Mouse (Mus musculus) gastrocnemius, adult 18-20 months (tissue): ENCODE measurements at regions not wholly inside any gene's neighbourhood (a gene's known extent, or its start where the extent isn't known, plus 50 kb on each side); places are given as distances from the start of the nearest gene placed in this dataset.
A peak's percentile ranks its signal among the peaks of the same experiment; 100 is the strongest.

Experiments
- DNase-seq: peaks from one replicate; pipeline ENCODE4 v3.0.0; 2021; ENCODE audit warnings: low spot score

DNA sequence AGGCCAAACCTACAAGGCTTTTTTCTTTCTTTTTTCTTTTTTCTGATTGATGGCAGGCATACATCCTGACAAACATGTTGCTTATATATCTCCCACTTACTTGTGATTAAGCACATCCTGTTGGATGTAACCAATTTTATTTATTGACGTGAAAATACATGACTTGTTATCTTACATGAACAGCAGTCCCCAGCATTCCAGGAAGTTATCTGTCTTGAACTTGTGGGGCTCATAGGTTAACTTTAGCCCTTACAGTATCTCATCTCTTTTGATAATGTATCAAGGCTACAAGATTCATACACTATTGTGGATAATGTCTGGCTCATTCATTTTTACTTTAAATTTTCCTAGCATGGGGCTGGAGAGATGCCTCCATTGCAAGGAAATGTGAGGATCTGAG lies 852.0 kb upstream of the Agtr1b start:
- DNase-seq = no peak

DNA sequence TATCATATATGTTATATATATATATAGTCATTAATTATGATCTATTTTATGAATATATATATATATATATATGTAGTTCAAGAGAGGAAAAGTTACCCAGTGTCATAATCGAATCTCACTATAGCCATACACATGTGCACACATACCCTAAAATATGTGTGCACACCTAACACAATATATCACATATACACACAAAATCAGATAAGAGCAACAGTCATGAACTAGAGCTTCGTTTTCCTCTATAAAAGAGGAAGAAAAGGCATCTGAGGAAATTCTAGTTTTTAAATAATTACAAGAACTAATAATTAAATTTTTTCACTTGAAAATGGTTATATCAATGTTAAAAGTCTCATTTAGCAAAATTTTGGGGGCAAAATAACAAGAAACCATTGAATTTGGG lies 835.3 kb upstream of the Tbl1xr1 start:
- DNase-seq = no peak

DNA sequence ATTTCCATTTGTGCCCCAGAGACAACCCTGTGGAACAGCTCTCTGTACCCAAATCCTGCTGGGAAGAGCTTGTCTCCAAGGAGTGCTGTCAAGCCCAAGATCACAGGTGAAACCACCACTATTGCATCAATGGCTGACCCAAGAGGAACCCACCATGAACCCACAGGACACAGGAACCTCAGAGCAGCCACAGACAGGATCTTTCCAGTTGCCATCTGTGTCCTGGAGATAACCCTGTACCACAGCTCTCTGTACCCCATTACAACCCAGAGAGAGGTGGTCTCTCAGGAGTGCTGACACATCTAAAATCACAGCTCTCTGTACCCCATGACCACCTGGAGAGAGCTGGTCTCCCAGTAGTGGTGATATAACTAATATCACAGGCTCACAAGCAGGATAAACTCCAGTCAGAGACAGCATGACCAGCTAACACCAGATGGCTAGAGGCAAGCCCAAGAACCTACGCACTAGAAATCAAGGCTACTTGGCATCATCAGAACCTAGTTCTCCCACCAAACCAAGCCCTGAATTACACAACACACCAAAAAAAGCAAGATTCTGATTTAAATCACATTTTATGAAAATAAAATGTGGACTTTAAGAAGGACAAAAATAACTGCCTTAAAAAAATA lies 820.2 kb upstream of the Tbl1xr1 start:
- no peak for DNase-seq

DNA sequence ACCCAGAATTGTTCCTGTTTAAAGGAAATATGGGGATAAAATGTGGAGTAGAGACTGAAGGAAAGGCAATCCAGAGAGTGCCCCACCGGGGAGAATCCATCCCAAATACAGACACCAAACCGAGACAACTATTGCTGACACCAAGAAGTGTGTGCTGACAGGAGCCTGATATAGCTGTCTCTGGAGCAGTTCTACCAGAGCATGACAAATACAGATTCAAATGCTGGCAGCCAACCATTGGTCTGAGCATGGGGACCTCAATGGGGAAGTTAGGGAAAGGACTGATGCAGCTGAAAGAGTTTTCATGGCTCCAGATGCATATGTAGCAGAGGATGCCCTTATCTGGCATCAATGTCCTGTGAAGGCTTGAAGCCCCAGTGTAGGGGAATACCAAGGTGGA lies 813.1 kb upstream of the Tbl1xr1 start:
- no peak for DNase-seq

DNA sequence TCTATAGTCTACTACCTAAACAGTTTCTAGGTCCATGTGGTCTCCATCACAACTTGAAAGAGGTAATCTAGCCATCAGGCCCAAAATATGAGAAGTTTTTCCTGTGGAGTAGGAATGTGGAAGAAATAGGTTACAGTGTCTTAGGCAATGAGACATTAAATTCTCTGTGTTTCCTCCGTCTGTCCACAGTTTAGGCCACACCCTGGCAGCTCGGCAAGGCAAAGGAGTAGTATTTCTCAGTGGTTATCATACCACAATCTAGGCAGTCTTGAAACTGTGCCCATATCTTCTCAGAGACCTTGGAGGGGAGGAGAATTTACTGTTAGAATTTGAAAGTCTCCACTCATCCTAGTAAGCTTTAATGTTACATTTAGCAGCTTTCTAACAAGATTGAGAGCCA lies 811.0 kb upstream of the Tbl1xr1 start:
- no peak for DNase-seq

DNA sequence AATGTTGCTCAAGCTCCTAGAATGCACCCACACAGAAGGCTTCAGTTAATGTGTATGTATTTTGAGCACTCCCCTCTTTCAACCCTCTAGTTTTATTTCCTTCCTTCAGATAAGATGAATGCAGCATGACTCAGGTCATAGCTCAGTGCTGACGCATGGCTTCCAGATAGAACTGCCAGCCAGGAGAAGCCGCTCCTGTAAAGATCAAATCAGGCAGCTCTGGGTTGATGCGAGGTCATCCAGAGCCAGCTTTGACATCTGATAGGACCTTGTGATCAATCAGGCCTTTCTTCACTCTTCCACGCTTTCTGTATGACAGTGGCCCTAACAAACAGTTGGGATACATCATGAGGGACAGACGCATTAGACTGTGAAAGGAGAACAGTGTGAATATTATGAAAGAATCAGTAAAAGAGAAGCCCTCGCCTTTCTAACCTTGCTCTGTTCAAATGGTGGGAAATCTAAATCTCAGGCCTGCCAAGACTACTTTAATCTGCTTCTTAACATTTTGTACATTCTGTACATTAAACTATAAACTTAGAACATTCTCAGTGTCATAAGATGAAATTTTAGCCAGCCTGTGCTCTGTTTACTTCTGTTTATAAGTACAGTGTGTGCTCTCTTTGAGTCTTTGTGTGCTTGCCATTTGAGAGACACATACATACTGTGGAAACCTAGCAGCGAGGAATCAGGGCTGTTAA lies 807.9 kb upstream of the Tbl1xr1 start:
- DNase-seq = peak; percentile 72

DNA sequence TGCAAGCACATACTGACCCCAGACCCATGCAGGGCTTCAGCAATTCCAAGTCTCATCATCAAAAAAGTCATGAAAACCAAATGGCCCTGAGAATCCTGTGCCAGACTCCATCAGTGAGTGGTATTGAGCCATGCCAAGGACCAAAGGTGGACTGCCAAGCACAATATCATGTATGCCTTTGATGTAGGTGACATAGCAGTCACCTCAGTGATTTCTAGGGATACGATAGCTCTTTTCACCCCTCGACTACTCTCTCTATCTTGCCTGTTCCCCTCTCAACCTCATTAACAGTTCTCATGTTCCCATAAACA lies 807.4 kb upstream of the Tbl1xr1 start:
- DNase-seq = peak; percentile 22

DNA sequence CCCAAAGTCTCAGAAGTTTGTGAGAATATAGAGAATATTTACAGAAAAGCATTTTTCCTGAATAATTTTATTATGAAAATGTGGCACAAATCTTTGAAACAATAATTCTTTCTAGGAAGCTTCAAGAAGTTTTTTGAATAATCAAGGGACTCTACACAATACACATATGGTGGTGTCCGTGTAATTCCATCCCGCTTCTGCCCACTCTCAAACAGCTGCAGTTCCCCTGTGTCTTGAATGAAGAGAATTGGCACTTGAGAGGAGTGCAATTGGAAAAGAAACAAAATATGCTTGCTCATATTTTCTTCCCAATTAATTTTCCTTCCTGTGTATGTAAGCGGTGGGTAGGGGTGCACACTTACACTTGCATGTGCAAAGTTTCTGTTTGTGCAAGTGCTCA lies 805.7 kb upstream of the Tbl1xr1 start:
- DNase-seq = no peak

DNA sequence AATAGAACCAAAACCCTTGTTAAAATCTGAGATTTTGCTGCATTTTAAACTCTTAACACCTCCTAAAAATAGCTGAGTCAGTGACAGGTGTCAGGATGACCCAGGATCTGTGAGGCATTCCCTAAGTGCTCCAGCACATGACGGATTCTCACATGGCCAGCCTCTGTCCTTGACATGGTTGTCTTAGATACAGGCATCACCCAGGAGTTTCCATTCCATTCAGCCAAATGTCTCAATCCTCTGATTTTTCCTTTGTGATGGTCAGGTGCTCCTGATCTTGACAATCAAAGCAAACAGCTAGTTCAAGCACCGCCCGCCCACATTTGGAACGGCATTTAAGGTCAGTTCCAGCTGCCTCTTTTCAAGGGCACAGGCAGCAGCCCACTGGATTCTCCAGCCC lies 804.2 kb upstream of the Tbl1xr1 start:
- DNase-seq = peak; percentile 32

DNA sequence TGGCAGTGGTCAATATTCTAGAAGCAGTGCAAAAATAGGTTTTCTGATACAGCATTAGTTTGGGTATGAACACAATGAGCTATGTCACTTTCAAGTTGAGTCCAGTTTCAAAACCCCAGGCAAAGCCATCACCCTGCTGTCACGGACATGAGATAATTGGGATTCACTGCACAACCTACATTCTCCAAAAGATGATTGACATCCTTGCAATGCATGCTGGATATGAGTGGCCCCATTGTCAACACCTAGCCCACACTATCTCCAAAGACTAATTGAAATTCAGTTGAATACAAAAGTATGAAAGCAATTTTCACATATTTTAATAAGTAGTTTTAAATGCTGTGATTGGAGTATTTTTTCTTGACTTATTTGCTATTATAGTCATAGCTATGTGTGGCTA lies 783.7 kb upstream of the Tbl1xr1 start:
- no peak for DNase-seq

DNA sequence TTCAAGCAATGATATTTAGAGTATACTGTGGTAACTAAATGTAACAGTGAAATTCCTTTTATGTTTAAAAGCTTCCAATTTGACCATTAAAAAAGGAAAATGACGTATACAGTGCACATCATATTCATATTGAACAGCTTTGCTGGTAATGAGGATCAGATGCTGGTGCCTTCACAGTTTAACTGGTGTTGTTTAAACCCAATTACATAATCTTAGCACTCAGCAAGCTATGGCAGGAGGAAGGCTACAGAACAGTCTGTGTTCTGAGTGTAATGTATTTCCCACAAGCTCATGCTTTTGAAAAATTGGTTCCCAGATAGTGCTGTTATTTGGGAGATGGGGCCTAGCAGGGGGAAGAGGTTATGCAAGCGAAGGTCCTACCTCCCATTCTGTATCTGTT lies 783.1 kb upstream of the Tbl1xr1 start:
- no peak for DNase-seq

DNA sequence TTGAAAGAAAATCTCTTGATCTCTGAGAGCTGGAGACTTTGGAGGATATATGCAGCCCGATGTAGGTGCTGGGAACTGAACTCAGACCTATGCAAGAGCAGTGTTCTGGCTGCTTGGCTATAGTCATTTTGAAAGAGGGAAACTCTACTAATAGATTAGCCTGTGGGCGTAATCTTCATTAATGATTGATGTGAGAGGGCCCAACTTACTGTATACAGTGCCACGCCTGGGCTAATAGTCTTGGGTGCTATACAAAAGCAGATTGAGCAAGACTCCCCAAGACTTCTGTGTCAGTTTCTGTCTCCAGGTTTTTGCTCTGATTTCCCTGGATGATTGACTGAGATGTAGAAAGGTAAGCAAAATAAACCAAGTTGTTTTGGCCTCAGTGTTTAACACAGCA lies 781.7 kb upstream of the Tbl1xr1 start:
- DNase-seq = no peak

DNA sequence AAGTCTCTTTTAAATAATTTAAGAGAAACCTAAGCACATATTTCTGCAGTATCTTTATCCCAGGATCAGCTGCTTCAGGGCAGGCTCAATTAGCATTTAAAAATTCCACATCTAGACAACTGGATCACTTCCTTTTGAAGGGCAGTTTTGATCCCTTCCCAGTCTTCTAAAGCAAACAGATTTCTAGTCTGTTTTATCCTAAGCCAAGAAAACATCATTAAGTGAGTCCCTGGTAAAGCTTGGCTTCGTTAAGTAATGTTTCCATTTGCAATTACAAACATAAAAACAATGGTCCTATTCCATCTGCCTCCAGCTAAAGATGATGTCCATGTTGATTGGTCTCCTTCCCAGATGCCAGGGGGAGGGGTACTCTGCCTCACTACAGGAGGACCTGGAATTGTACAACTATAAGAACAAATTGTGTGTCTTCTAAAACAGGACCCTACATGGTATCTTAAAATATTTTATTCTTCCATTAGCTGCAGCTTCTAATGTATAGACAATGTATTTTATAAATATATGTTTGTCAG lies 779.8 kb upstream of the Tbl1xr1 start:
- DNase-seq = no peak

DNA sequence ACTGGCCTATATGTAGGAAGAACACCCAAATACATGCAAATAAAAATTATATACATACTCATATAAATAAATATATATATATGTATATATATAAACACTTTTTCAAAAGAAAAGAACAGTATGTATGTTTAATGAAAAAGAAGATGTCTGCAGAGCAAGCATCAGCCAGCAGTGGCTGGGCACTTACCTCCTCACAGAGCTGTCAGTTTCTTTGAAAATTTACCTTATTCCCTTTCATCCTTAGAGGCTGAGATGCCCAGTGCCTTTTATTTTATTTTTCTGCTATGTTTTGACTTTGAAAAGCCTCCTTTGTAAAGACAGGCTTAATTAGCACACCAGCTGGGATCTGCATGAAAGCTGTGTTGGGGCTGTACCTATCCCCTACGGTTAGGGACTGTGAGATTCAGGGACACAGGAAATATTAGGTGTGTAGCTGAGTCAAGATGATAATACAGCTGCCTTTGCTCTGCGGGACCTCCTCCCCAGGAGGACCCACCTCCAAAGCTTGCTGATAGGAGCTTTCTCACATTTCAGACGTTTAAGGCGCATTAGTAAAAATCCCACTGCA lies 751.0 kb upstream of the Tbl1xr1 start:
- DNase-seq = no peak

DNA sequence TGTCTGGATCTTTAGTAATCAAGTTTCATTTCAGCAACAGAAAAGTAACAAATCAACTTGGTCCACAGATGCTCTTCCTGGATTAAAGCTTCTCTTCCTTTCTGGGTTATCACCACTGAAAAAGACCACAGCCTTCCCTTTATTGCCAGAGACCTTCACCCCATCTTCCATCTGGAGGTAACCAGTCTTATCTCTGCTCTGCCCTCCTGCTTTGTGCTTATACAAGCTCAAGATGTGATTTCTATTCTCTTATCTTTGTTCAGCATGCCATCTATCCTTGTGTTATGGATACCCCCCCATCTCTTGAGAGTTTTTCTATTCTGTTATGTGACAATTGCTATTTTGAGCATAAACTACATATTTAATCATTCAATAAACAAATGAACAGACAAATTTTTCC lies 734.5 kb upstream of the Tbl1xr1 start:
- DNase-seq = no peak

DNA sequence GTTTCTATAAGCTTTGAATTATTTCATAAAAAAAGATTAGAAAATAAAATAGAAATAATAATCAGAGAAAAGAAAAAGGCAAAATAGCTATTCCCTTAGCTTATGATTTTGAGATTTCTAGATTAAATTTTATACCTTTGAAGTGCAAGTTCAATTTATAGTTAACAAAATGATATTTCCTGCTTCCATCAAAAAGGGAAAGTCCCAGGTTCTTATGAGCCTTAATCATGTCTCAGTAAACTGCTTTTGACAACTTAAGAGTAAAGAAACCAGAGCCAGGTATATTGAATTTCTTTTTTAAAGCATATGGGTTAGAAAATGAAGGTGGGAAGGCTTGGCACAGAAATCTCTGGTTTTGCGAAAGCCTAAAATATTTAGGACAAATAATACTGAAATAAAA lies 733.4 kb upstream of the Tbl1xr1 start:
- no peak for DNase-seq

DNA sequence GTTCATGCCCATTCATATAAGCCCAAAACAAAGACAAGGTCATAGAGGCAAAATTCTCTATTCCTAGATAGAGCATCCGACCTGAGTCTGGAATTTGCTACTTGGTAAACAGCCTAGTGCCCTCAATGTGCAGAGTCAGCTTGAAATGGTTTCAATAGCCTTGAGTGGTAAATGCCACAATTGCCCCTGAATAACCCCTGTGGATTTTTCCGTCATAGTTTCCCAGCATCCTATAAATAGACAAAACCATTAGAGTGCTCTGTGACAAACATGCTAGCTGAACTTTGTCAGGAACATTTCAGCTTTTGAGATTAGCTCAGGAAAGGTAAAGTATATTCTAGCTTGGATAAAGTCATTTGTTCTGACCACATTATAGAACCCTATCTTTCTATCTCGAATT lies 727.0 kb upstream of the Tbl1xr1 start:
- DNase-seq = peak; percentile 24

DNA sequence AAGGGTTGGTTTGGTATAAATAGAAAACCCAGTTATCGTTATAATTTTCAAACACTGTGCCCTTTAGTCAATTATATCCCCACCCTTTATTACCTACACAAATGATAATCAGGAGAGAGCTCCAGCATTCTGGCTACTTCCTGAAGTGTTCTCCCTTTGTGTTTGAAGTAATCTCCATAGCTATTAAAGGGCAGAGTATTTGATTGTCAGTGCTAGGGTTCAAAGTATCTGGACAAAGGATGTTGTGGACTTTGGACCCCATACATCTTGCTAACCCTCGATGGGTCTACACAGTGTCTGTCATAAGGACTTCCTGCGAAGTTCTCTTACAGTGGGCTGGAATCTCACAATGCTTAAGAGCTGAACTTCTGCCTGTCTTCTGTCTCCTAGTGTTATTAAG lies 720.3 kb upstream of the Tbl1xr1 start:
- no peak for DNase-seq

DNA sequence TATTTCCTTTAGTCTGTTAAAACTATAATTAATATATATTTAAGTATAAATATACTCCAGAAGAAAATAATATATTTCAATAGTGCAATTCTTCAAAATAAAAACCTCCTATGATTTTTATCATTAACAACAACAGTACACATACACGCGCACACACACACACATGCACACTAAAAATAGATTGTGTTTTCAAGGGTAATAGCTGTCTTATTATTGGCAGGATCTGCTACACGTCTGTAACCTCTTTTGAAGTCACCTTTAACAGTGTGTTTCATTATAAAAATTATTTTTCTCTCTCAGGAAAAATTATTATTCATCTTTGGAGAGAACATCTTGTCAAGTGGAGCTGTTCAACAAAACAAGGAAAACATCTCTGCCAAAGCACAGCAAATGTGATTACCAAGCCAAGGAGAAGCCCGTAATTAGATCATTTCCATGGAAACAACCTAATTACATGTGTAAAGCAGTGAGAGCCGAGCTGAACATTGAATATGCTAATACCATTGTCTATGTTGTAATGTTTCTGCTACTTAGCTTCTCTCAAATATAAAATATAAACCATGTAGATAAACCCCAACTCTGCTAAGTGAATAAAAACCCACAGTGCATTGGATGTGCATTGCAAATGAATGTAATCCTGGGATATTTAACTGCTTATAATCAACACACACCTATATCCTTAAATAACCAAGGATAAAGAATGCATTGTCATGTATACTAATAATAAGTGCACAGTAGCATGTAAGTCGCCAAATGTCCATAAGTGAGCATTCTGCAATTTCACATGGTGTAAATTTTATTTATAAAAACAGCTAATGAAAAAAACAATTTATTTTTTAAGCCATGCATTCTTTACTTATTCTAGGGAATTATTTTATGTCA lies 719.4 kb upstream of the Tbl1xr1 start:
- no peak for DNase-seq

DNA sequence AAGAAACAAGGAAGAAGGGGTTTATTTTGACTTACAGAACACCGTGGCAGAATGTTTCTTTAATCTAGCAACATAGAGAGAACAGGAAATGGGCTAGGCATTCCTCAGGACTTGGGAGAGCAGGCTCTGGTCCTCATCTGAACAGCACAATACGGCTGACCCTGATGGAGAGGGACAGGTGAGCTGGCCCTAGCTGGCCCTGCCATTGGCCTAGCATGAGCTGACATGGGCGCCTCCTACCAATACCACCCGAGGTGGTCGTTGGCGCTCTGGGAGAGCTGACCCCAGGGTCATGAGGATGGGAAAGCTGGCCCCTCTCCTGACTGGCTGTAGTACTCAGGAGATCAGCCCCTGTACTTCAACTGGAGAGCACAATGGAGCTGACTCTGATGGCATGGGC lies 718.4 kb upstream of the Tbl1xr1 start:
- DNase-seq = no peak

DNA sequence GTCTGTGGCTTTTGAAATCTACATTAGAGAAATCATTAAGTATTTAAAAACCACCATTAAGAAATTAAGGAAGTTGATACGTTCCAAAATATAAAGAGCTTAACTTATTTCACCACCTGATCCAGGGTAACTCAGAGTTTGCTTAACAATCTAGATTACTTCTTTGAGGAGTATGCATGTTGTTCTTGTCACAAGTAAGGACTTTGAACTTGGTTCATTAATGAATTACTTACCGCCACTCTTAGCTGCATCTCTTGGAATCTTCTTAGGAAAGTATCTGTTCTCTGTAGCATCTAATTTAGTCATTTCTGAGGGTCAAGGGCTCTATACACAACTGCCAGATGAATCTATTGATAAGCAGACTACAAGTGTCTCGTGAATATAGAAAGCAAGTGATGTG lies 715.4 kb upstream of the Tbl1xr1 start:
- DNase-seq = no peak

DNA sequence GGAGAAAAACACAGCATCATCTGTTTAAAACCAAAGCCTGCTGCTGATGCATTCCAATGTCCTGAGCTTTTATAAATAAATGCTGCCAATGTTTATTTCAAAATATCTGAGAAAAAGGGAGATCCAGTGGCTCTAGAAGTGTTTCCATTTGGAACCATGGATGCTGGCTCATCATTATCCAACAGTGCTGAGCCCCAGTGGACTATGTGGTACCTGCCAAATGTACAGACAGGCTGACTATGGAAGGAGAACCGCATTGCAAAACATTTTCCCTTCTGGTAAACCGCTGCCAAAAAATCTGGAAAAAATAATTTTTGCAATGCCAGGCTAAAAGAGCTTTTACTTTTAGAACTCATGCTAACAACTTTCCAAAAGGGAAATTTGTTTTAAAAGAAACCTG lies 696.6 kb upstream of the Tbl1xr1 start:
- DNase-seq = peak; percentile 64
